Mouse (Mus musculus) intestine, embryonic 16.5 days (tissue): ENCODE results near the gene Son. TPM values are rescaled to one million over a fixed set of nuclear protein-coding genes. Genes with fewer than 3 reads are reported as not detected.
A peak's percentile ranks its signal among the peaks of the same experiment; 100 is the strongest.

Experiments
- ATAC-seq: fragments of 200-750 bp; cut with Nextera tagmentation; 2 replicates; pipeline ENCODE4 v1.8.0; 2017; ENCODE audit warnings: moderate TSS enrichment, moderate library complexity
- H3K27ac ChIP-seq: fragments of 300-500 bp; sonication (generic); 2 replicates; pipeline ENCODE4 v1.5.1; 2014; ENCODE audit warnings: mild to moderate bottlenecking, low read length
- H3K27me3 ChIP-seq: fragments of 300-500 bp; sonication (generic); replicated peaks from 2 replicates; pipeline ENCODE4 v1.6.1; 2014; ENCODE audit warnings: low read length, control low read depth, mixed read lengths; ENCODE audit not compliant: control insufficient read depth, insufficient read depth
- H3K36me3 ChIP-seq: fragments of 300-500 bp; sonication (generic); 2 replicates; pipeline ENCODE4 v1.6.1; 2014; ENCODE audit warnings: low read length, control low read depth; ENCODE audit not compliant: control insufficient read depth, insufficient read depth
- H3K4me1 ChIP-seq: fragments of 300-500 bp; sonication (generic); 2 replicates; pipeline ENCODE4 v1.6.1; 2014; ENCODE audit warnings: low read length, control low read depth, mixed read lengths; ENCODE audit not compliant: control insufficient read depth, insufficient read depth
- H3K4me2 ChIP-seq: fragments of 300-500 bp; sonication (generic); 2 replicates; pipeline ENCODE4 v1.6.1; 2014; ENCODE audit warnings: low read depth, low read length, control low read depth
- H3K4me3 ChIP-seq: fragments of 300-500 bp; sonication (generic); 2 replicates; pipeline ENCODE4 v1.5.1; 2014; ENCODE audit warnings: mild to moderate bottlenecking, low read length
- H3K9ac ChIP-seq: fragments of 300-500 bp; sonication (generic); 2 replicates; pipeline ENCODE4 v1.6.1; 2014; ENCODE audit warnings: low read depth, low read length
- H3K9me3 ChIP-seq: fragments of 300-500 bp; sonication (generic); 2 replicates; pipeline ENCODE4 v1.6.1; 2016; ENCODE audit warnings: low read length, control low read depth; ENCODE audit not compliant: control insufficient read depth
- WGBS: fragments of 180-500 bp; shearing (Covaris S2); extraction: QIAGEN DNeasy Blood & Tissue Kit; methylation state at CpG from one replicate; pipeline ENCODE4 v1.1.7; 2014; 5-methylcytosine and 5-hydroxymethylcytosine counted together
- polyA plus RNA-seq: library from polyadenylated mRNA; unstranded; fragments of >200 nt; fragmentation: Nextera tagmentation; extraction: Ambion mirVana; gene quantifications from 2 replicates; pipeline ENCODE4 v1.2.1, GENCODE M21; 2015

Son gene
- polyA plus RNA-seq, 1 experiment from 2014 or later: 76.6 TPM

GRCm38 (mm10) chr16:91688619-91689334 is 41.5 kb downstream of the Son start, which contains the start of gene Donson:
Donson (minus strand) TSS chr16:91688770.
- no peaks in the 10 kb centered on the region for H3K27me3 ChIP-seq
- ATAC-seq: peak; percentile 99
- no peaks in the 10 kb centered on the region for H3K9me3 ChIP-seq
- H3K27ac ChIP-seq: peak within 1 kb of the TSS; percentile 69
- H3K36me3 ChIP-seq: peaks cover 3% of the 10 kb centered on the region; the same call in 1 of the 2 replicates
- H3K4me3 ChIP-seq: peak within 1 kb of the TSS; percentile 90
- WGBS: under 1% methylated on average over 71 of the region's 71 CpGs
- peak within 1 kb of the TSS; percentile 97 for H3K4me2 ChIP-seq
- H3K4me1 ChIP-seq: peaks cover 7% of the 10 kb centered on the region
- H3K9ac ChIP-seq: peak within 1 kb of the TSS; percentile 91

- Histone ChIP-seq H3K4me1 (peaks cover 7% of the 10 kb centered on the region), H3K4me2 (no peak overlapping the region), H3K9ac (no peak overlapping the region), H3K36me3 (0 out of 2 replicates have a peak, but pooled peaks cover 3% of the 10 kb centered on the region), H3K4me3 (no peak overlapping the region), H3K9me3 (no peaks in the 10 kb centered on the region), H3K27me3 (no peaks in the 10 kb centered on the region), H3K27ac (no peak overlapping the region)
- 48% methylated on average over 7 of the region's 7 CpGs for WGBS
- ATAC-seq: no peak
Observed at GRCm38 (mm10) chr16:91689791-91690190, 42.5 kb downstream of the Son start.

GRCm38 (mm10) chr16:91694455-91695084 is 47.3 kb downstream of the Son start:
- Histone ChIP-seq H3K4me1 (no peaks in the 10 kb centered on the region), H3K9ac (no peak overlapping the region), H3K4me3 (no peak overlapping the region), H3K27ac (no peak overlapping the region), H3K9me3 (no peaks in the 10 kb centered on the region), H3K27me3 (no peaks in the 10 kb centered on the region), H3K36me3 (peaks cover 9% of the 10 kb centered on the region; the same call in 1 of the 2 replicates), H3K4me2 (no peak overlapping the region)
- ATAC-seq: peak; percentile 89
- WGBS: 30% methylated on average over 14 of the region's 14 CpGs

GRCm38 (mm10) chr16:91695108-91695755 is 47.9 kb downstream of the Son start:
- H3K27ac ChIP-seq: no peak overlapping the region; the same call in 1 of the 2 replicates

GRCm38 (mm10) chr16:91698995-91699394 is 51.7 kb downstream of the Son start:
- Histone ChIP-seq H3K4me1 (peaks cover 13% of the 10 kb centered on the region), H3K9ac (no peak overlapping the region), H3K4me3 (no peak overlapping the region), H3K36me3 (peaks cover 9% of the 10 kb centered on the region), H3K27me3 (no peaks in the 10 kb centered on the region), H3K27ac (no peak overlapping the region), H3K9me3 (no peaks in the 10 kb centered on the region), H3K4me2 (no peak overlapping the region)
- ATAC-seq: no peak
- WGBS: 90% methylated on average over 1 of the region's 1 CpGs

More at GRCm38 (mm10) chr16:91695108-91695755, 47.9 kb downstream of the Son start:
- H3K4me2 ChIP-seq: no peak overlapping the region
- no peaks in the 10 kb centered on the region for H3K4me1 ChIP-seq
- no peak overlapping the region for H3K4me3 ChIP-seq
- no peaks in the 10 kb centered on the region for H3K9me3 ChIP-seq
- 55% methylated on average over 8 of the region's 8 CpGs for WGBS
- H3K27me3 ChIP-seq: no peaks in the 10 kb centered on the region
- H3K36me3 ChIP-seq: peaks cover 9% of the 10 kb centered on the region
- peak; percentile 41 for ATAC-seq
- no peak overlapping the region for H3K9ac ChIP-seq

- Histone ChIP-seq H3K9me3 (no peaks in the 10 kb centered on the region), H3K4me2 (peak overlapping the region; percentile 14), H3K4me3 (no peak overlapping the region; the same call in 1 of the 2 replicates), H3K27me3 (no peaks in the 10 kb centered on the region), H3K4me1 (peaks cover 13% of the 10 kb centered on the region), H3K27ac (peak overlapping the region; percentile 40), H3K36me3 (peaks cover 10% of the 10 kb centered on the region), H3K9ac (0 out of 2 replicates have a peak overlapping the region, but pooled peaks have one; percentile 6)
- ATAC-seq: peak; percentile 47
- 34% methylated on average over 13 of the region's 13 CpGs for WGBS
Observed at GRCm38 (mm10) chr16:91701908-91702307, 54.6 kb downstream of the Son start.

GRCm38 (mm10) chr16:91702771-91703188 is 55.5 kb downstream of the Son start:
- Histone ChIP-seq H3K9ac (no peak overlapping the region; the same call in 1 of the 2 replicates), H3K36me3 (peaks cover 10% of the 10 kb centered on the region), H3K4me1 (peaks cover 13% of the 10 kb centered on the region), H3K9me3 (no peaks in the 10 kb centered on the region), H3K4me3 (no peak overlapping the region), H3K4me2 (peak overlapping the region; percentile 22; the same call in 1 of the 2 replicates), H3K27ac (peak overlapping the region; percentile 40; the same call in 1 of the 2 replicates), H3K27me3 (no peaks in the 10 kb centered on the region)
- ATAC-seq: peak; percentile 96
- 35% methylated on average over 3 of the region's 3 CpGs for WGBS

- Histone ChIP-seq H3K4me1 (peaks cover 13% of the 10 kb centered on the region), H3K4me3 (no peak overlapping the region), H3K27ac (no peak overlapping the region), H3K36me3 (peaks cover 8% of the 10 kb centered on the region), H3K4me2 (no peak overlapping the region), H3K9ac (no peak overlapping the region), H3K27me3 (no peaks in the 10 kb centered on the region), H3K9me3 (no peaks in the 10 kb centered on the region)
- ATAC-seq: no peak
- WGBS: 85% methylated on average over 14 of the region's 14 CpGs
Observed at GRCm38 (mm10) chr16:91704603-91705340, 57.5 kb downstream of the Son start.
